Mouse (Mus musculus): ENCODE results near the gene Lrrc8a.
A peak's percentile ranks its signal among the peaks of the same experiment; 100 is the strongest.

Gene Lrrc8a

DNA sequence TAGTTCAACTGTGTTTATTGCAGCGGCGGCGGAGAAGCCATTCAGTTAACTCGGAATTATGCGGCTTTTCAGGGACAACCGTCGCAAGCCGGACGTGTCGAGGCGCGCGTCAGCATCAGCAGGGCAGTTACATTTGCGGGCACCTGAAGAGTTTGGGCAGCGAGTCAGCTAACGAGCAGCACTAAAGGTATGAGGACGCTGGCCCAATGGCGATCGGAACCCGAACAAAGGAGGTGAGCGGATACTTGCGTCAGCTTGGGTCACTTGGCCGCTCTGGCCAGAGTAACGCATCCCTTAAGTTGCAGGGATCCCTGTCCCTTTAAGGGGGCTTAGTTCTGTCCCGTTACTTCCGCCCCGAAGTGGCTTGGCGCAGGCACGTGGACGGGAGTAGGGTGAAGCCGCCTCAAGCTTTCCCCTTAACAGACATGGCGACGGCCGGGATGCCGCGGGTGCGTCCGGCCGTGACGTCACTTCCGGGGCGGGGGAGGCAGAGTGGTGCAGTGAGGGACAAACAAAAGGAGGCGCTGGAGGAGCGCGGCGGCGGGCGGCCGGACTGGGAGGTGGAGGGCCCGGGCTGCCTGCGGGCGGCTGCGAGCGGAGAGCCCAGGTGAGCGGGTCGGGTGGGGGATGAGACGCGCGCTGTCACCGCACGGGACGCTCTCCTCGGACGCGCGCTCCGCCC is at the start of gene Lrrc8a:
Gene Lrrc8a, plus strand, starts transcription at position 517 of the 682 bp plus-strand sequence.
- peak; percentile 100 for DNase-seq

DNA sequence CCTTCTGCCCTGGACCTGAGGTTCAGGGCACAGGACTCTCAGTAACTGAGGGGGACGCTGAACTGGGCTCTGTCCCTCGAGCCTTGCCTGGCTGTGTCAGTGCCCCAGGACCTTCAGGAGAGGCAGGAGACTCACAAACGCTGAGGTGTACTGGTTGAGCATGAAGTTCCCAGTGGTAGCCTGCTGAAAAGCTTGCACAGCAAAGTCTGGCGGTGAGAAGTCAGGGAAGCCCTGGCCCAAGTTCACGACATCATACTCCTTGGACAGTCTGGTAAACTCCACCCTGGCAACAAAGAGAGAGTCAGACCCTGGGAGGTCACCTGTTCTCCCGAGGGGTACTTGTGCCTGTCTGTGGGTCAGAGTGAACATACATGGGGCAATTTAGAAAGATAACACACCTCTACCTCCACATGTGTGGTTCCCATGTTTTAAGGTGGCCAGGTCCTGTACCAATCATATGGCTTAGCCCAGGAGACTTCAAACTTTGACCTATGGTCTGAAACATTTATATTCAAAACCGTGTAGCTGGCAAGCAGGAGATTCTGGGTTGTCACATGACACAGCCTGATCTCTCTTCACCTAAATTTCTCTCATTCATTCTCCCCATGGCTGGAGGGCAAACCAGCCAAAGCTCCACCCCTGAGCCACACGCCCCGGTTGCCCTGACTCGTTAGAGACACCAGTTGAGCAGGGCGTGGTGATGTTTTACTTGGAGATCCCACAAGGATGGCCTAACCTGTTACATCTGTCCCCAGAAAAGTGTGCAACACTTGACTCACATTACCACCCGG is 45.5 kb upstream of the Lrrc8a start:
- no peak for DNase-seq

DNA sequence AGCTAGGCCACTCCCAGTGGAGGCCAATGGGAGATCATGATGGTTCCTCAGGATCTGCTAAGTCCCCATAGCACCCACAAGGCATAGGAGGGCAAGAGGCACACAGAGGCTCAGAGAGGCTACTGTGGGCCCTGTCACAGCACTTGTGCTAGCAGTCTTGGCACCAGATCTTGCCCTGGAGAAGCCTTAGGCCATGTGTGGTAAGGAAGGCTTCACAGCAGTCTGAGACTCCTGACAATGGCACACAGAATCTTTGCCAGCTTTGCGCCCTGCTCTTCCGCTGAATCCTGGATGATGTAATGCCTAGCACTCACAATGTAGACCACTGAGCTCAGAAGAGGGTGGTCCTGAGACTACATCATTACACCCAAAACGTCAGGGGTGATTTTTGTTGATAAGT is 42.9 kb upstream of the Lrrc8a start:
- DNase-seq, result no peak

DNA sequence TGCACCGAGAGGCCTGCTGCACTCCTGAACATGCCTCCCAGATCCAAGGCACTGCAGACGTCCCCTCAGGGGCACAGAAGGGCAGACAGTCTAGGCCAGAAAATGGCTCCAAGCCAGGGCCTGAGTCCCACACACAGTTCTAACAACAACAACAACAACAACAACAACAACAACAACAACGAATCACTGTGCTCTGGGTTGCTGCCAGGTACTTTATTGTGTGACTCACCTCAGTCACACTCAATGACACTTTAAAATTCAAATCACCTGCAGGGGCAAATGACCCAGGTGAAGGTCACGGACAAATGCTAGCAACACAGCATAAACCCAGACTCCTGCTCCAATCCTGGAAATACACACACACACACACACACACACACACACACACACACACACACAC is 39.5 kb upstream of the Lrrc8a start:
- DNase-seq, result no peak

DNA sequence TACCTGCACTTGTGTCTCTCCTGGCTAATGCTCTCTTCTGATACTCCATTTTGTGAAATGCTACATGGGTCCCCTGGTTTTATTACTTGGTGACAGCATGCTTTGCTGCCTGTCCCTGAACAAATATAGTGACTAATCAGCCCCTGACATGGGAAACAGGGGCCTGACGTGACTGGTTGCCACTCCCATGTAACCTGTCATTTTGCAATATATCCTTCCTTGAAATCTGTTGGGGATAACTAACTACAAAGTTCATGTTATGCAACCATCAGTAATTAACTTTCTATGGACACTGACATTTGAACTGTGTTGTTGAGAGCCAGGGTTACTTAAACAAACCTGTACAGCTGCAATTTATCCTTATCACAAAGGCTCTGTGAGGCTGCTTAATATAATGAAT is 37.5 kb upstream of the Lrrc8a start:
- DNase-seq, result no peak

DNA sequence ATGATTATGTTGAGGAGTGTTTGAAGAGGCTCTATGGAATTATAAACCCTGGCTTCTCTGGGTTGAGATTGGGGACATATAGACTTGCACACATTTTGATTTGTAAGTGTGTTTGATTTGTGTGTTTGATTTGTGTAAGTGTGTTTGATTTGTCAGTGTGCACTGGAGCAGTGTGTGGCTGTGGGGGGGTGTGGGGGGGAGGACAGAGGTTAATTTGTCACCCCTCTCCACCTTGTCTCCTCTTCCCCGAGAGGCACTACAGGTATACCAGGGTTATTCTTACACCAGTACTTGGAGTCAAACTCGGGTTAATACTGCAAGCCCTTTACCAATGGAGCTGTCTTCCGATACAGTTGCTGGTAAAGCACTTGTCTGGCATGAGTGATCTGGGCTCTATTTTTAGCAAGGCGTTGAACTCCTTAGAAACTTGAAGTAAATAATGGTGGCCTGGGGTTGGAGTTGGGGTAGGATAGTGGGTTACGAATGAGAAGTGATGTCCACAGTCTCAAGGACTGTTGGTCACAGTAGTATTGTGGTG is 37.1 kb upstream of the Lrrc8a start:
- DNase-seq, result no peak

DNA sequence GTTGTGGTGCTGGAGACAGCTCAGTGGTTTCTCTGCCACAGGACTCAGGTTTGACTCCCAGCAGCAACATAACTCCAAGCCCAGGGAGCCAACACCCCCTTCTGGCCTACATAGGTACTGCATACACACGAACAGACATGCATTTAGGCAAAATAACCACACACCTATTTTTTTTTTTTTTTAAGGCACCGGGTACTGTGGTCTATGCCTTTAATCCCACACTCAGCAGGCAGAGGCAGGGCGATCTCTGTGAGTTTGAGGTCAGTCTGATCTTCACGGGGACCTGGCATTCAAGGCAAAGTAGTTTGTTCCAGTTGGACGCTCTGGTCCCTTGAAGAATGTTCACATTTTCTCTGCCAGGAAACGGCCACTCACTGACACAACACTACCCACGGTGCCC is 34.1 kb upstream of the Lrrc8a start:
- no peak for DNase-seq

DNA sequence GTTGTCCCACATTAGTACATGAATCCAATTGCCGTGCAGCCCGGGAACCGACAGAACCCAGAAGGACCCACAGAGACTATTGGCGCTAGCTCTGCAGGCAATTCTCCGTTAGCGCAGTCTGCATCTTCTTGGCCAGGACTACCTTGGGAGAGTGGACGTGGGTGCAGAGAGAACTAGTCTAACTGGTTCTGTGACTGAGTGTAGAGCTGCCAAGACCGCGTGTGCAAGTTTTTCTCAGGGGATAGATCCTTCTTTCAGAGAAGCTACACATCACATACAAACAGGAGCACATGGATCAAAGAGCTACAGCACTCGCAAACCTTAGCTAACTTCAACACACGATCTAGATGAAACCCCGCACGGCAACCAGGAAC is 32.3 kb upstream of the Lrrc8a start:
- DNase-seq, result peak; percentile 39

DNA sequence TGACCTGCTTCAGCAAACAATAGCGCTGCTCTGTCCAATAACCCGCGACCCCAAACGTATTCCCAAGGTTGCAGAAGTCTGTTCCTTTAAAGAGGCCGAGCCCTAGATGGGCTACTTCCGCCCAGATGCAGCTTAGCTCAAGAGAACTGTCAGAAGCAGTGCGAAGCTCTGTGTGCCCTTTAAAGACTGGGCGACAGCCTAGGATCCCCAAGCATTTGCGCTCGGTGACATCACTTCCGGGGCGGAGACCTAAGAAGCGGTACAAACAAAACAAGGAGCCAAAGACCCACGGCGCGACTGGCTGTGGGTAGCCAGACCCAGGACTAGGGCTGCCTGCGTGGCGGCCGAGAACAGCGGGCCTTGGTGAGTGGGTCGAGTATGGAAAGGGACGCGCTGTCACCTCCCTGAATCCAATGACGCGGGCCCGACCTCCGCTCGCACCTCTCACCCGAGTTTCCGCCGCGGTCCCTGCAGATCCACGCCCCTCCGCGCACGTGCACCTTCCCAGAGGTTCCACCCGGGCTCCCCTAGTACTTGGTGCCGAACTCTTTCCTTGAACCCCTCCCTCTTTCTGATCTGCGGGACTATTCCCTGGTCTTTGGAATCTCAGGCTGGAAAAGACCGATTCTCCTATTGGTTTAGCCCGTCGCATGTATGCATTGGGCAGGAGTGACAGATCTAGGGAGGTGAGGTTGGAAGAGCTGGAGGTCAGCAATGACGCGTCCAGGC is 31.7 kb upstream of the Lrrc8a start, which contains the start of gene Kyat1:
Gene Kyat1, minus strand, starts transcription at position 219 of the 729 bp plus-strand sequence.
- peak; percentile 93 for DNase-seq

DNA sequence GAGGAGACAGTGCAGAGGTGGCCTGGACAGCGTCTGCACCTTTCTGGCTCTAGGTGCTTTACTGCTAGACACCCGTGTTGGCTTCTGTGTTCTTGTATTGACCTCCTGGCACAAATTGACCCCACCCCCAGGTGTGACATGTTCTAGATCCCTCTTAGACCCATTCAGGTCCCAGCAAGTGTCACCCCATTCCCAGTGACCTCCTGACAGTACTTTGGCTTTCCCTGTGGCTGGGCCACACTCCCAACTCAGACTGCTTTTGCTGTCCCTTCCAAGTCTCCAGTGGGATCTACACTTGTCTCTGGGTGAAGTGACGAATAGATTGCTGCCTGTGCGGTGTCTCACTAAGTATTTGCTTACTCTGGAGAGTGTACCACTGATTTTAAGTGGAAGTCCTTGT is 30.1 kb upstream of the Lrrc8a start:
- no peak for DNase-seq

DNA sequence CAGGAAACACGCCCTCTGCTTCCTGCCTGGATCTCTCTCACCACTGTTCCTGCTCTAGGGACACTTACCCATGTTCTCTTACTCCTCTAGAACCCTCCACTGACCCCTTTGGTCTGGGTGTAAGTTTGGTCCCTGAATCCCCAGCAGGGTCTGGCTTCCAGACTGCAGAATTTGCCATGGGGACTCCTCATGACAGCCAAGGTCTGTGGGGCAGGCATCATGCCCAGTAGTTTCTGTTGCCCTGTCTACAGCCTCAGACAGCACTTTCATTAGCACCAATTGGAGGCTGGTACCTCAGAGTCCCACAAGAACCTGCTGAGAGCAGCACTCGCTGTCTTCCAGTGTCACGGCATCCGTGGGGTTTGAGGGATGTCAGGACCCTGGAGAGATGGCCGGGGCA is 29.6 kb upstream of the Lrrc8a start:
- DNase-seq, result no peak

DNA sequence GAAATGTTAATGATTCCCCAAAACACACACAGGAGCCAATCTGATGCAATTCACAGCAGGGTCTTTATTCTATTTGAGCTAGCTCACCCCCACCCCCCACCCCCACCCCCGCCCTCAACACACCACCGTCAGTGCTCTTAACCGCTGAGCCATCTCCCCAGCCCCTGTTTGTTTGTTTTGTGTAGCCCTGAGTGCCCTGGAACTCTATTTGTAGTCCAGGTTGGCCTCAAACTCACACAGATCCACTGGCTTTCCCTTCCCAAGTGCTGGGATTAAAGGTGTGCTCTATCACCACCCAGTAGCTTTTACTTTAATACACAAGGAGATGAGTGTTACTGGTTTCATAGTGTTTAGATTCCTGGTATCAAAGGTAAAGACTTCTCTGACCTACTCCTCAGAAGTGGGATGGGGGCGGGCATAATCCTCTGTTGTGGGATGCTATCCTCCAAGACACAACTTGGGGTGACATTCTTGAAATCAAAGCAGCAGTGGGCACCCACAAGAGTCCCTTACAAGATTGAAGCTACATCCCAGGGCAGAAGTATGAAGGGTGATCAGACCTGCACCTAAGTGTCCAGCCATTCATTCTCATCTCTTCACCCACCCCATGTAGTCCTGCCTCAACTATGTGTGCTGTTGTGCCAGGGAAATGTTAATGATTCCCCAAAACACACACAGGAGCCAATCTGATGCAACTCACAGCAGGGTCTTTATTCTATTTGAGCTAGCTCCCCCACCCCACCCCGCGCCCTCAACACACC is 25.9 kb upstream of the Lrrc8a start:
- no peak for DNase-seq

DNA sequence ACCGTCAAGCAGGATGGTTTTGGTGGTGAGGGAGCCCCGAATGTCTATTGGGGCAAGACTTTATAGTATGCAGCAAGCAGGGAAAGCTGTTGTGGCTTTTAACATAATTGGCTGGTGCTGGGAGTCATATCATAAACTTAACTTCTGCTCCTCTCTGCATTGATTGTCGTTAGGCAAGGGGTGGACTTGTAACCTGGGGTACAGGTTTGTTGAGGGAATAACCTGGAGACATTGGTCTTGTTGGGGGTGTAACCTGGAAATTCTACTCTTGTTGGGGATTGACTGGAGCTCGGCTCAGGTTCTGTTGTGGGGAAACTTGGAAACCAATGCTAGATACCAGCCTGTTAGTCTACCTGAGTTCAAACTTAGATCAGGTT is 25.4 kb upstream of the Lrrc8a start:
- no peak for DNase-seq

DNA sequence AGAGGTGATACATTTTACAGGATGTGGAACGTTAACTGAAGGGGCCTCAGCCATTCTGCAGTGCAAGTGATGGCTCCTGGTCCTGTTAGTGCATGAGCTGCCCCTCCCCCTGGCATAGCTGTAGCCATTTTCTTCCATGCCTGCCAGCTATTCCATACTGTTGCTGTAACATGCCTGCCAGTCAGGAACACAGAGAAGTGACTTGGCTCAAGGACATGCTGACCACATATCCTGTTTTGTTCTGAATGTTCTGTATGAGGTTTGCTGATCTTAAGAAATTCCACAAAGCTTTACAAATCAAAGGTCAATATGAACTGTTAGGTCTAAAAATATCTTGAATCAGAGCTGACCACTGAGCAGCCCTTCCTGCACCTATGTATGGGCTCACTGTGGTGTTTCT is 24.6 kb upstream of the Lrrc8a start:
- DNase-seq, result no peak

DNA sequence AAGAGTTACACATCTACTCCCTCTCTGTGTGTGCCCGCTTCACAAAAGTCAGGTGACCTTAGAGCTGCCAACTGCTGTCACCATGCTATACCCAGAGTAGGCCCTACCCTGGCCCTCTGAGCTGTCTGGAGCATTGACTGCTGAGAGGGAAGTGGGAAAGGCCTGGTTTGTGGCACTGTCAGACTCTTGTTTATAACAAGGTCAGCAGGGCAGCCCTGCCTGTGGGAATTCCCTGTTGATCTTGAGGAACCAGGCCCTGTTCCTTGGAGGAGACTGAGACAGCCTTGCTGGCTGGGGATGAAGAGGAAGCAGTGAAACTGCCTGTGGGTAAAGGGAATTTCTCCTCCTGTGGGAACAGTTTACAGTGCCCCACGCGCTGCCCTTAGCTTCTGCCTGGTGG is 22.8 kb upstream of the Lrrc8a start:
- no peak for DNase-seq

DNA sequence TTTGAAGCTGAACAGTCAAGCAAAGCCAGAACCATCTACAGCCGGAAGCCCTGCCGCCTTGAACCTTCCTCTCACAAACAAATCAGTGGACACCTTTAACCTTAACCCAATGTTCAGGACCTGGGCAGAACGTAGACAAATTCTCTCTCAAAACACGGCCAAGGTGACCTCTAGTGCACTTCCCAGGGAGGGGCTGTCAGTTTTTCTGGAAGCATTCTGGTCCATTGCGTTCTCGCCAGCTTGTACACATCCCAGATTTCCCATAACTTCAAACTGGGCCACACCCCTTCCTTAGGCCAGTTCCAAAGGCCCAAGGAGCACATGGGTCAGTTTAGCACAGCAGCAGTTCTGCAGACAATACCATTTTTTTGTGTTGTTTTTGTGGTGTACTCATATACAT is 22.0 kb upstream of the Lrrc8a start:
- no peak for DNase-seq

DNA sequence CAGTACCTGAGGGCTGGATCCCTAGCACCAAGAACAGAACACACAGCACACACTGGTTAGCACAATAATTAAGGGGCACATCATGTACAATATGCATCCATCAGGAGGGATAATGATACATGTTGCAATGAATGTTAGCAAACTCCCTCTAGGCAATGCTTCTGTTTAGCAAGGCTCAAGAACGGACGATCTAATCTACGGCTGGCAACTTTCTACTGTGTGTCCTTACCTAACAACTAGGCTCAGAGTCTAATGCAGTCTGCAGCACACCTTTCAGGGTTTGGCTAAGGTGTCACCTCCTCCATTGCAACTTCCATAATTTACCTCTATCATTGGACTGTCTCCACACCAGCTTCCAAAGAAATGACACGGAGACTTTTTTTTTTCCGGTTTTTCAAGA is 21.2 kb upstream of the Lrrc8a start:
- no peak for DNase-seq

DNA sequence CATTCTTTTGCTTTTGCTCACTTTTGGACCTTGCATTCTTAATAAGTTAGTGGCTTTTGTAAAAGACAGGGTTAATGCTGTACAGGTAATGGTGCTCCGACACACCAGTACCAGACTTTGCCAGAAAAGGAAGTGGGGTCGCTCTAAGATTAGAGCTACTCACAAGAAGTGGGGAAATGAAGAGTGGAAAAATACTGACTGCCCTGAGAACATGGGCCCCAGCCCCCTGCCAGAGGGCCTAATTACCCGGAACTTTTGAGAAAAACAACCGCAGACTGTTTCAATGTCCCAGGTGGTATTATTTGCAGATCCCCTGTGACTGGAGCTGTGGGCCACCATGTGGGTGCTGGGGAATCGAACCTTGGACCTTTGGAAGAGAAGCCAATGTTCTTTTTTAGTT is 1.9 kb upstream of the Lrrc8a start:
- DNase-seq, result no peak

DNA sequence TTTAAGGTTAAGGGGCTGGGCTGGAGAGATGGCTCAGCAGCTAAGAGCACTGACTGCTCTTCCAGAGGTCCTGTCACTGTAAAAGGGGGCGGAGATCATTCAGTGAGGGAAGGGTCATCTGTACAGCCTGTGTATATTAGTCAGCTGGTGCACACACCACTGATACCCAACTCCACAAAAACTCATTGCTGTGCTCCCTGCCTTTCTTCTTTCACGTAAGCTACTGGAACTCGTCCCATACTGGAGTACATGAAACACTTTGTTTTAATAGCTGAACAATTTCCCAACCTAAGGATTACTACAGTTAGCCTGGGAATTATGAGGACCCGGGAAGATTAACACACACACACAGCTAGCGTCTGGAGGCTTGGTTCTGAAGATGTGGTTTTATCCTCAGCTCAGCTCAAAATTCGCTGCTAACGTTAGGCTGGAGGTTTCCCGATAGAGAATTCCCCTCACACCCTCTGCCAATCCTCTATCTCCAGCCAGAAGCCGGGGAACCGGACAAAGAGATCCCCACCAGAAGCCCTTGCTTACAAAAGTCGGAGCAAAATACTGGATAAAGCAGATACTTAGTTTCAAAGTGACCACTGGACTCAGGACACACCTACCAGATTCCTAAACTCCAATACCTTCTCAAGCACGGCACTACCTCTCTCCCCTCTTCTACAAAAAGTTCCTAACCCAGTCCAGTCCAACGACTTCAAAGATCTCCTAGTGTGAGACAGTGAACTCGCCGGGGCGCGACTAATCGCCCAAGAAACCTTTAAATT is 903 bp upstream of the Lrrc8a start:
- no peak for DNase-seq

DNA sequence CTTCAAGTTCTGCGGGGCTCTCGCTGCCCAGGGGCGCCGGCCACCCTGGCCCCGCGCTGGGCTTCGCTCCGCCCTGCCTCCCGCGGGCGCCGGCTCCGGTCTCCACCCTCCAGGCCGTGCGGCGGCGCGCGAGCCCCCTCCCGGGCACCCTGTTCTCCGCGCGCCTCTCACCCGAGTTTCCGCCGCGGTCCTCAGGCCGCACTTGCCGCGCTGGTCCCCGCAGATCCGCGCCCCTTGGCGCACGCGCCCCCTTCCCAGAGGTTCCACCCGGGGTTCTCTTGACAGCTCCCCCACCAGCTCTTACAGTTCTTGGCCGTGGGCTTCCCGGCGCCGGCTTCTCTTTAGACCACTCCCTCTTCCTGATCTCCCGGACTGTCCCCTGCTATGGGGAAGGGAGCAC is 366 bp downstream of the Lrrc8a start:
- peak; percentile 69 for DNase-seq

DNA sequence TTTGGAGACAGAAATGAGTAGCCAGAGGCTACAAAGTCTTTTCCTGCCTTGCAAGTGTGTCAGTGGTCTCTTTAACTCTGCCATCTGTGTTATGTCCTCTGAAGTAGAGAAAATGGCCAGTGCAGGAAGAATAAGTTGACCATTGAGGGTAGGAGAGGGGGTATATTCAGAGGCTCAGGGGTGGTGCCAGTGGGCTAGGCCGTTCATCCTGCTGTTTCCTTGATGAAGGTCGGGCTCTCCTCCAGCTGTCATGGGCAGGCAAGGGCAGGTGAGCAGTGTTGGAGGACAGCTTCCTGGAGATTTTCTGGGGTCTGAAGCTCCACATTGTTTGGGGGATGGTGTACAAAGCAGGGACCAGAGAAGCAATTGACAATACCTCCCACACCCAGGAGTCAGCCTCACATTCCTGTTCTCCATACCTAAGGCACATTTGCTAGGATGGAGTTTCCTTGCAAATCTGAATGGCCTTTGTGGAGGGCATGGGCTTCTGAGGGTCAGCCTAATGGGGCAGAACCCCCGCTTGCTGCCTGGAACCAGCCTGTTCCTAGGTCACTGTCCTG is 1.5 kb downstream of the Lrrc8a start:
- DNase-seq, result no peak

DNA sequence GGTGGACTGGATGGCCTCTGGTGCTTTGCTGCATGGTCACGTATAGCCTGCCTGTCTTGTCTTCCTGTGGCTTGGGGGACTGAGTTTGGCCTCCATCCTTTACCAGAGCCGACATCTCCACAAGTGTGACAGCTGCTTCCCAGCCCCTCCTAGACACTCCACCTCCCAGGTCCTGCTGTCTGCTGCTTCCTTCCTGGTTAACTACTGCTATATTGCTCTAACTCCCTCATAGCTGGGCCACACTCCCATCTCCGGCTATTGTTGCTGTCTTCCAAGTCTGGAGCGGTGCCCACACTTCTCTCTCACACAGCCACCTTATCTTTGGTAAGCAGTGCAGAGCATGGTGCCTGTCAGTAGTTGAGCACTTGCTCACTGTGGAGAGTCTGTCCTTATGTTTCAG is 2.3 kb downstream of the Lrrc8a start:
- no peak for DNase-seq
